Mouse (Mus musculus) thymus, adult 2 months (tissue): ENCODE measurements around the gene Exph5. TPM values are rescaled to one million over a fixed set of nuclear protein-coding genes. Genes with fewer than 3 reads are reported as not detected.

Experiments
- DNase-seq: peaks from one replicate; pipeline ENCODE4 v3.0.0; 2021
- H3K27ac ChIP-seq: fragments of 200-500 bp; 2 replicates; pipeline ENCODE4 v1.5.1; 2012; ENCODE audit warnings: low read length, control low read depth; ENCODE audit not compliant: control insufficient read depth, insufficient read depth
- H3K27me3 ChIP-seq: fragments of 200-500 bp; 2 replicates; pipeline ENCODE4 v1.6.1; 2012; ENCODE audit warnings: mild to moderate bottlenecking, low read length, moderate library complexity, mixed read lengths; ENCODE audit not compliant: control insufficient read depth, insufficient read depth
- H3K36me3 ChIP-seq: fragments of 200-500 bp; 2 replicates; pipeline ENCODE4 v1.6.1; 2012; ENCODE audit warnings: mild to moderate bottlenecking, low read length, moderate library complexity; ENCODE audit not compliant: control insufficient read depth, insufficient read depth
- H3K4me1 ChIP-seq: fragments of 200-500 bp; replicated peaks from 2 replicates; pipeline ENCODE4 v1.6.1; 2012; ENCODE audit warnings: low read length; ENCODE audit not compliant: control insufficient read depth, insufficient read depth
- H3K4me3 ChIP-seq: fragments of 200-500 bp; 2 replicates; pipeline ENCODE4 v1.5.1; 2012; ENCODE audit warnings: mild to moderate bottlenecking, low read length, control low read depth, moderate library complexity; ENCODE audit not compliant: control insufficient read depth, insufficient read depth
- CTCF ChIP-seq: fragments of 200-500 bp; IDR thresholded peaks from 2 replicates; pipeline ENCODE4 v1.5.1; 2012; ENCODE audit warnings: mild to moderate bottlenecking, control low read depth, low read length, moderate library complexity, borderline replicate concordance; ENCODE audit not compliant: control insufficient read depth, poor library complexity, insufficient read depth; ENCODE audit errors: extremely low read depth
- POLR2A ChIP-seq: fragments of 200-500 bp; IDR thresholded peaks from 2 replicates; pipeline ENCODE4 v1.6.1; 2012; ENCODE audit warnings: mild to moderate bottlenecking, low read length, control low read depth, moderate library complexity; ENCODE audit not compliant: control insufficient read depth, poor library complexity, insufficient read depth; ENCODE audit errors: extremely low read depth
- WGBS: fragments of 180-500 bp; shearing (Covaris S2); methylation state at CpG from one replicate; pipeline ENCODE4 v1.1.7; 2018; 5-methylcytosine and 5-hydroxymethylcytosine counted together
- polyA plus RNA-seq: library from polyadenylated mRNA; depleted of rRNA; stranded (reverse); fragments of >200 nt; gene quantifications from 2 replicates; pipeline ENCODE4 v1.2.3, GENCODE M21; 2012

Gene Exph5
- polyA plus RNA-seq, 1 experiment = 0.47 TPM

DNA sequence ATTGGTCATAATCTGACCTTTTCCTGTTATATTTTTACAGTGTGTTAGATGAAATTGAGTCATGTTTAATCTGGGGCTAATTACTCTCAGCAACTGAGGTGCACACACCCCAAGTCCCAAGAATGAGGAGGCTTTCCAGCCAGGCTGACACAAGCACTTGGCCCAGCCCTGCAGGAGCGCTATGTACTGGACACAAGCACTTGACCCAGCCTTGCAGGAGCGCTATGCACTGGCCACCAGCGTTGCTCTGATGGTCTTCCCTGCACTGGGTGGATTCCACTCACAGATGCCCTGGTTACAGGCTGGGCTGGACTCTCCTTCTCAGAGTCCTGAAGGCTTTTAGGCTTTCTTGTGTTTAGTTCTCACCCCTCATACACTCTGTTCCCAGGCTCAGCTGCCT lies 87.6 kb downstream of the Exph5 start:
- no peak overlapping the region for H3K4me3 ChIP-seq
- no peak for TF ChIP-seq POLR2A
- no peak for TF ChIP-seq CTCF
- 87% methylated on average over 3 of the region's 3 CpGs for WGBS
- no peak for DNase-seq
- peaks cover 4% of the 10 kb centered on the region for H3K4me1 ChIP-seq
- H3K36me3 ChIP-seq = no peaks in the 10 kb centered on the region
- no peaks in the 10 kb centered on the region; the same call in 1 of the 2 replicates for H3K27me3 ChIP-seq
- no peak overlapping the region for H3K27ac ChIP-seq

DNA sequence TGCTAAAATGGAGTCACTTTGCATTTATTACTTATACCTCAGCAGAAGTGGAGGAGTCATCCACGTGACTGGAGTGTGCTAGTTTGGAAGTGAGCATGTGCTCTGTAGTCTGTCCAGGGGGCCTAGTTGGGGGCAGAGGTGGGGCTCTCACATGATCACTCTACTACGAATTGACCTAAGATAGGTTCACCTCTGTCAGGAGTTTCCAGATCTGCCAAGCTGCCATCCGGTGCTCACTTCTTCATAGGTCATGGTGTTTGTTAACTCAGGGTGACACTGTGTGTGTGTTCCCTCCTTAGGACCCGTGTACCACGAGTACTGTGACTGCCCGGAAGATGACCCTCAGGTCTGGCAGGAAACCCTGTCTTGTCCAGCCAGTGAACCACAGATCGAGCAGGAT lies 88.7 kb downstream of the Exph5 start:
- no peak for TF ChIP-seq POLR2A
- H3K27me3 ChIP-seq = no peaks in the 10 kb centered on the region
- H3K36me3 ChIP-seq = no peaks in the 10 kb centered on the region
- 91% methylated on average over 7 of the region's 7 CpGs for WGBS
- no peak for DNase-seq
- H3K4me1 ChIP-seq = no peaks in the 10 kb centered on the region
- H3K27ac ChIP-seq = no peak overlapping the region
- H3K4me3 ChIP-seq = no peak overlapping the region

DNA sequence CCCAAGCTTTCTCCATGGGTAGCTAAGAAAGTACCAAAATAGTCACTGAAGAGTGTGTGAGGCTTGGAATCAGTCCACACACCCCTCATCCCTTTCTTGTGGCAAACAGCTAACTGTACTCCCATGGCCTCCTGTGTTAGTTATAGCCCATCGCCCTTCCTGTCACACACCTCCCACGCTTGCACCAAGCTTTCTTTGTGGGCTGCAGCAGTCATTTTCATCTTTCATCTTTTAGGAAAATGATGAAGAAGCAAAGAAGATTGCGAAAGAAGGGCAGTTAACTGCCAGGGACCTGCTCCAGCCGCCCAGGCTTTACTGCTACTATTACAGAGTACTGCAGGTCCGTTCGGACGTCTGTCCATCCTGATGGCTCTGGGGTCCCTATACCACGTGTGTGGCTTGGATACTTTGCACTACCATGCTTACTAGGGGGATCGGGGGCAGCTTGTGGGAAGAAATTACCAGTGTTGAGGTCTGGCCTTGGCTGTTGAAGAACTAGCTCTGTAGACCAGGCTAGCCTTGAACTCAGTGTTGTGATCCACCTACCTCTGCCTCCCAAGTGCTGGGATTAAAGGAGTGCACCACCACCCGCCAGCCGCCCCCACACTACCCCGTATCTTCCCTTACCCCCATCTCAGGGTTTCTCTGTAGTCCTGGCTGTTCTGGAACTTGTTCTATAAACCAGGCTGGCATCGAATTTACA lies 96.4 kb downstream of the Exph5 start:
- no peak overlapping the region for H3K4me3 ChIP-seq
- DNase-seq = no peak
- peaks cover 9% of the 10 kb centered on the region; the same call in 1 of the 2 replicates for H3K4me1 ChIP-seq
- no peak overlapping the region for H3K27ac ChIP-seq
- WGBS = 49% methylated on average over 13 of the region's 13 CpGs
- H3K27me3 ChIP-seq = no peaks in the 10 kb centered on the region
- TF ChIP-seq CTCF (no peak), POLR2A (no peak)
- no peaks in the 10 kb centered on the region for H3K36me3 ChIP-seq

DNA sequence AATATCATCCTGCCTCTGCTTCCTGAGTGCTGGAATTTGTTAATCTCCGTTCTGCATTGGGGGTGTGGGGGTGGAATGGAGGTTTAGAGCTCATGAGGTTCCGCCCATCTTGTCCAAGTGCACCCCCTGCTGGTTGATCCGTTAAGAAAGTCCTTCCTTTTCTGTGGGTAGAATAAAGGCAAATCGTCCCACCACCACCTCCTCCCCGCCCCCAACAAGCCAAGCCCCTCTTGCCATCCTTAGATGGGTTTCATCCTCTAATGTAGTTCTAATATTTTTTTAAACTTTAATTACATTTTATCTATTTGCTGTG lies 96.9 kb downstream of the Exph5 start:
- H3K27ac ChIP-seq = no peak overlapping the region
- H3K4me1 ChIP-seq = peaks cover 9% of the 10 kb centered on the region; the same call in 1 of the 2 replicates
- H3K27me3 ChIP-seq = no peaks in the 10 kb centered on the region
- TF ChIP-seq POLR2A = no peak
- TF ChIP-seq CTCF = no peak
- DNase-seq = peak; percentile 70
- WGBS = 3% methylated on average over 5 of the region's 5 CpGs
- no peaks in the 10 kb centered on the region for H3K36me3 ChIP-seq
- H3K4me3 ChIP-seq = no peak overlapping the region

DNA sequence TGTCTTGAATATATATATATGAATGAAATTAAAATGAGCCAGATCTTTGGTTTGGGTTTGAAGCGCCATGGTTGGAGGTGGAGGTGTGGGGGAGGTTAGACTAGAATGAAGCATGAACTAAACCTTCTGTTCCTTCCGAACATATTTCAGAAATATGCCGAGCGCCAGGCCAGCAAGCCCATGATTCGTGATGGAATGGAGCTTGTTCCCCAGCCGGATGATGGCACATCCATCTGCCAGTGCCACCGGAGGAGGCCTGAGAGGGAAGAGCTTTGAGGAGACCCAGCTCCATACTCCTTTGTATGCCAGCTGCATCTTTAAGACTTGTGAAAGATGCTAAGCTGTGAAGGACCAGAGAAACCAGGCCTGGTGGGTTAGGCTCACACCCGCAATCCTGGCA lies 98.1 kb downstream of the Exph5 start:
- H3K4me3 ChIP-seq = no peak overlapping the region

DNA sequence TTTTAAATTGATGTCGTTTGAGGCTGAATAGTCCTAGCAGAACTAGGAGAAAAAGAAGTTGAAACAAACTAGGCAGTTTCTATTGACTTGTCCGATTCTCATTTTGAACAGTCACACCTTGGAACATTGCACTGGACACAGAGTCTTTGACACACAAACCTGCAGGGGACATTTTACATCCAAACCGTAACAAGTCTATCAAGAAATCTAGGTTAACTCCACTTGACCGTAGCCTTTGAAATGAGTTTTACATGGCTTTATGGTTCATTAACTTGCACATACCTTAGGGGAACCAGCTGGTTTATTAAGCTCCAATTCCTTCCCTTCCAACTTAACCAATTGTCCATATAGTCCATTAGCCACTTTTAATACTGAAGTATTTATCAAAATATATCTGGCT lies 99.2 kb downstream of the Exph5 start:
- Histone ChIP-seq H3K27me3 (no peaks in the 10 kb centered on the region), H3K27ac (no peak overlapping the region), H3K4me3 (no peak overlapping the region), H3K4me1 (peaks cover 17% of the 10 kb centered on the region), H3K36me3 (no peaks in the 10 kb centered on the region)
- TF ChIP-seq CTCF (no peak), POLR2A (no peak)
- WGBS = 96% methylated on average over 4 of the region's 4 CpGs
- DNase-seq = no peak

More for the DNA sequence above, 98.1 kb downstream of the Exph5 start:
- TF ChIP-seq POLR2A (no peak), CTCF (no peak)
- Histone ChIP-seq H3K36me3 (no peaks in the 10 kb centered on the region), H3K4me1 (peaks cover 12% of the 10 kb centered on the region), H3K27me3 (no peaks in the 10 kb centered on the region), H3K27ac (no peak overlapping the region)
- WGBS = 98% methylated on average over 8 of the region's 8 CpGs
- DNase-seq = no peak

DNA sequence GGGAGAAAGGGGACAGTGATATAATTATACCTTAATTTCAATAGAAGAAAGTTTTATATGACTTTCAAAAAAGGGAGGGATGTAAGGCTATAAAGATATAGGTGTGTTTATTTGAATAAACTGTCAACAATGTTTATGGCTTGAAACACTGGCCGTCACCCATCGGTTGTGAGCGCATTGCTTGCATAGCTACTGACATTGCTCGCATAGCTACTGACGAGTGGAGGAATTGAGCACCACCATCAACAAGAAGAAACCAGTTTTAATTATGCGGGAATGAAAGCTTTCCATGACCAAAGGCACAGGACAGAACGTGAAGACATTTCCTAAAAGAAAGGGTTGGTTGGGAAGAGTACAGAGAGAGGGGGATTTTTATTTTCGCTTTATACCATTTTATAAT lies 99.7 kb downstream of the Exph5 start:
- TF ChIP-seq POLR2A (no peak), CTCF (no peak)
- no peak for DNase-seq
- 94% methylated on average over 8 of the region's 8 CpGs for WGBS

More for the DNA sequence above, 99.7 kb downstream of the Exph5 start:
- Histone ChIP-seq H3K36me3 (no peaks in the 10 kb centered on the region), H3K27me3 (no peaks in the 10 kb centered on the region), H3K4me3 (no peak overlapping the region), H3K4me1 (peaks cover 17% of the 10 kb centered on the region), H3K27ac (no peak overlapping the region)
